ENCODE assay signal across 14 mouse cellular contexts in the genomic region with DNA sequence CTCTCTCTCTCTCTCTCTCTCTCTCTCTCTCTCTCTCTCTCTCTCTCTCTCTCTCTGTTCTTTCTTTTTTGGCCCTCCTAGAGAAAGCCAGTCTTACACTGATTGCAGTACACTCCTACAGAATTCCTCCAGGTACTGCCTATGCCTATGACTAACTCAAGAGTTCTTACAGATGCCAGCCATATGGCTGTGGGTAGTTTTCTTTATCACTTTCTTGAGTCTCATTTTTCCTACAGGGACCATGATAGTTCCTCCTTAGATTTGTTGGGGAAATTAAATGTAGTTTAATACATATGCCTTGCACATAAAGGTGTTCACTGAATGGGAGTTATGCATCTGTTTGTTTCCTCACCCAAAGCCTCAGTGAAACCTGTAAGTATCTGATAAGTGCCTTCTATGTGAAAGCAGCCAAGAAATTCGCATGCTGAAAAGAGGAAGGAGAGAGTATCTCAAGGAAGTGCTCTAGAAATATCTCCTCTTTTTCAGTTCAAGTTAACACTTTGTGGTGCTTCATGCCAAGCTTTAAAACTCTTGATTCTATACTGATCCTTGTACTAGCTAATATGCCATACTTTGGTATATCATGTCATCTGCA. TPM values are rescaled to one million over a fixed set of nuclear protein-coding genes. Genes with fewer than 3 reads are reported as not detected.
DNase-seq lines count a peak whose midpoint lies in the region; ATAC-seq lines count a peak whose summit lies in the region.
"Had no signal": no experiment of that assay in that cellular context is flagged by ENCODE, and none has a peak within 500 bp of the region (broad histone marks: within the 10 kb centered on the region; RNA-seq: fewer than 3 reads in every experiment).

No protein-coding gene starts in this region.

- ATAC-seq in megakaryocyte-erythroid progenitor cell, adult 5-6 weeks (replicated peaks; ENCODE audit: low FRiP score, low TSS enrichment, poor library complexity, severe bottlenecking), result peak; percentile 90
- ATAC-seq: forebrain, embryonic 14.5 days had no signal

- peak; percentile 34 for DNase-seq in right cerebral cortex, adult 18-20 months
- no peak for DNase-seq in right cerebral cortex, postnatal 14 days
- DNase-seq in brain, adult 2 months (ENCODE audit: low read depth, low spot score), result peak; percentile 81
- DNase-seq in left cerebral cortex, postnatal 14 days (ENCODE audit: low spot score in 2 of 2), result peak; percentile 13 to 37
- DNase-seq in cerebellum, postnatal 14 days, result no peak
- DNase-seq in heart, adult 18-20 months, result no peak
- DNase-seq in kidney, adult 11 months, result no peak
- DNase-seq: cerebellum, adult 9-11 months; heart, postnatal 36 days; kidney, adult 18-20 months; lung, embryonic 14.5 days had no signal

- intact Hi-C loops in left cerebral cortex, postnatal 14 days (cut with DNase I), result no loop called here

RNA-seq across cellular contexts. Expression of a gene that starts 13.2 kb away (rescaled TPM):
- total RNA-seq in left cerebral cortex, postnatal 14 days (2021), result not detected
- not detected in 2 replicates for total RNA-seq in megakaryocyte-erythroid progenitor cell, adult 5-6 weeks (2014; fragmentation: Nextera tagmentation)
- total RNA-seq in megakaryocyte-erythroid progenitor cell, adult 5-6 weeks (2017), result not detected in 2 replicates
- total RNA-seq in heart, adult 18-20 months (2021), result not detected
- total RNA-seq: heart, postnatal 36 days; layer of hippocampus, adult 18-20 months had no signal

RNA-seq across cellular contexts. Expression of a gene that starts 22.9 kb away (rescaled TPM):
- total RNA-seq in left cerebral cortex, postnatal 14 days (2021), result 1 to 10 TPM in 1 of 2 experiments, under 1 TPM in 1; 0.93 to 1.2 TPM
- 0.64 TPM in 1 of 2 replicates, not detected in the other for total RNA-seq in megakaryocyte-erythroid progenitor cell, adult 5-6 weeks (2014; fragmentation: Nextera tagmentation)
- total RNA-seq in megakaryocyte-erythroid progenitor cell, adult 5-6 weeks (2017), result not detected in 2 replicates
- under 1 TPM; 0.31 to 0.47 TPM for total RNA-seq in heart, adult 18-20 months (2021)

RNA-seq across cellular contexts. Expression of a gene that starts 30.4 kb away (rescaled TPM):
- total RNA-seq in left cerebral cortex, postnatal 14 days (2021), result under 1 TPM in 1 of 2 experiments, not detected in 1; 0.11 TPM
- total RNA-seq in megakaryocyte-erythroid progenitor cell, adult 5-6 weeks (2014; fragmentation: Nextera tagmentation), result not detected in 2 replicates
- total RNA-seq in megakaryocyte-erythroid progenitor cell, adult 5-6 weeks (2017), result not detected in 2 replicates
- total RNA-seq in heart, adult 18-20 months (2021), result not detected
- total RNA-seq: heart, postnatal 36 days; layer of hippocampus, adult 18-20 months had no signal

Comparison
In these comparisons a context has a peak if more than half of its experiments do, and no peak if none do; other contexts are left out.
1. DNase-seq: peak in right cerebral cortex, adult 18-20 months (single experiment), brain, adult 2 months (single experiment) and left cerebral cortex, postnatal 14 days (2 of 2); none in right cerebral cortex, postnatal 14 days (single experiment), cerebellum, postnatal 14 days (0 of 2), heart, adult 18-20 months (0 of 2) and kidney, adult 11 months (single experiment).